Mouse (Mus musculus) MEL (cell line): ENCODE results near the gene Pip4k2c. TPM values are rescaled to one million over a fixed set of nuclear protein-coding genes. Genes with fewer than 3 reads are reported as not detected.

Experiments
- DNase-seq: peaks from one replicate; pipeline ENCODE4 v3.0.0; 2011; ENCODE audit warnings: low read depth, low spot score
- H3K27ac ChIP-seq: 2 replicates; pipeline ENCODE4 v1.5.1; 2012; ENCODE audit warnings: low read depth, mild to moderate bottlenecking, control low read depth, low read length, moderate library complexity; ENCODE audit not compliant: control insufficient read depth
- H3K27me3 ChIP-seq, 2 experiments: fragments of 150-350 bp in 1 of 2; sonication (generic) in 1 of 2; 2 replicates each; pipeline ENCODE4 v1.6.1; 2012; ENCODE audit warnings: low read length in 2 of 2, mild to moderate bottlenecking in 2 of 2, improper control_type of control experiment in 1 of 2, moderate library complexity in 1 of 2; ENCODE audit not compliant: insufficient read depth in 2 of 2, control insufficient read depth in 1 of 2
- H3K36me3 ChIP-seq, 2 experiments: 2 replicates each; pipeline ENCODE4 v1.6.1; 2012 to 2014; ENCODE audit warnings: low read length in 2 of 2, improper control_type of control experiment in 1 of 2, inconsistent platforms in 1 of 2, mild to moderate bottlenecking in 1 of 2; ENCODE audit not compliant: insufficient read depth in 2 of 2, control insufficient read depth in 1 of 2
- H3K4me1 ChIP-seq, 2 experiments: fragments of 150-350 bp in 1 of 2; sonication (generic) in 1 of 2; 2 replicates each; pipeline ENCODE4 v1.6.1; 2012; ENCODE audit warnings: low read length in 2 of 2, improper control_type of control experiment in 1 of 2, mild to moderate bottlenecking in 1 of 2; ENCODE audit not compliant: insufficient read depth in 2 of 2, control insufficient read depth in 1 of 2
- H3K4me3 ChIP-seq, 2 experiments: fragments of 150-350 bp in 1 of 2; sonication (generic) in 1 of 2; 2 replicates each; pipeline ENCODE4 v1.5.1; 2012; ENCODE audit warnings: low read depth in 2 of 2, low read length in 2 of 2, mild to moderate bottlenecking in 2 of 2, moderate library complexity in 2 of 2, control low read depth in 1 of 2, improper control_type of control experiment in 1 of 2; ENCODE audit not compliant: control insufficient read depth in 1 of 2, insufficient read depth in 1 of 2
- H3K79me2 ChIP-seq: 2 replicates; pipeline ENCODE4 v1.6.1; 2012; ENCODE audit warnings: mild to moderate bottlenecking, low read length, moderate library complexity; ENCODE audit not compliant: control insufficient read depth, poor library complexity, insufficient read depth
- H3K9ac ChIP-seq: 2 replicates; pipeline ENCODE4 v1.6.1; 2012; ENCODE audit warnings: low read depth, mild to moderate bottlenecking, control low read depth, low read length, moderate library complexity; ENCODE audit not compliant: control insufficient read depth, poor library complexity, severe bottlenecking
- H3K9me3 ChIP-seq: fragments of 150-350 bp; sonication (generic); replicated peaks from 2 replicates; pipeline ENCODE4 v1.6.1; 2012; ENCODE audit warnings: mild to moderate bottlenecking, low read length, improper control_type of control experiment, moderate library complexity; ENCODE audit not compliant: insufficient read depth
- BHLHE40 ChIP-seq: IDR thresholded peaks from 2 replicates; pipeline ENCODE4 v1.6.1; 2012; ENCODE audit warnings: low read depth, mild to moderate bottlenecking, inconsistent platforms, low read length, improper control_type of control experiment, borderline replicate concordance
- CHD1 ChIP-seq: IDR thresholded peaks from 2 replicates; pipeline ENCODE4 v1.6.1; 2012; ENCODE audit warnings: low read depth, mild to moderate bottlenecking, inconsistent platforms, low read length, improper control_type of control experiment
- CTCF ChIP-seq, 3 experiments: IDR thresholded peaks in 2 of 3; conservative IDR thresholded peaks in 1 of 3; 2 replicates each; pipeline ENCODE4 v1.5.1; 2011 to 2012; ENCODE audit warnings: low read length in 3 of 3, low read depth in 2 of 3, mild to moderate bottlenecking in 2 of 3, improper control_type of control experiment in 1 of 3, inconsistent platforms in 1 of 3, mixed read lengths in 1 of 3, moderate library complexity in 1 of 3; ENCODE audit not compliant: control insufficient read depth in 1 of 3, insufficient read depth in 1 of 3, poor library complexity in 1 of 3, severe bottlenecking in 1 of 3
- E2F4 ChIP-seq: IDR thresholded peaks from 2 replicates; pipeline ENCODE4 v1.6.1; 2011; ENCODE audit warnings: low read depth, low read length, improper control_type of control experiment, borderline replicate concordance
- ELF1 ChIP-seq: IDR thresholded peaks from 2 replicates; pipeline ENCODE4 v1.6.1; 2014; ENCODE audit warnings: low read depth, mild to moderate bottlenecking, inconsistent platforms, low read length, improper control_type of control experiment, moderate library complexity
- ETS1 ChIP-seq: IDR thresholded peaks from 2 replicates; pipeline ENCODE4 v1.6.1; 2012; ENCODE audit warnings: low read depth, mild to moderate bottlenecking, inconsistent platforms, low read length, improper control_type of control experiment, moderate library complexity
- GATA1 ChIP-seq: IDR thresholded peaks from 2 replicates; pipeline ENCODE4 v1.6.1; 2011; ENCODE audit warnings: low read depth, low read length, improper control_type of control experiment
- MEF2A ChIP-seq: IDR thresholded peaks from 2 replicates; pipeline ENCODE4 v1.6.1; 2014; ENCODE audit warnings: low read depth, mild to moderate bottlenecking, inconsistent platforms, low read length, improper control_type of control experiment; ENCODE audit not compliant: poor library complexity, insufficient replicate concordance, severe bottlenecking; ENCODE audit errors: extremely low read depth
- MXI1 ChIP-seq: IDR thresholded peaks from 2 replicates; pipeline ENCODE4 v1.6.1; 2011; ENCODE audit warnings: mild to moderate bottlenecking, low read depth, low read length, improper control_type of control experiment
- MYB ChIP-seq: IDR thresholded peaks from 2 replicates; pipeline ENCODE4 v1.6.1; 2011; ENCODE audit warnings: mild to moderate bottlenecking, low read depth, low read length, improper control_type of control experiment
- RAD21 ChIP-seq: IDR thresholded peaks from 2 replicates; pipeline ENCODE4 v1.6.1; 2011; ENCODE audit warnings: mild to moderate bottlenecking, low read depth, low read length, improper control_type of control experiment
- RCOR1 ChIP-seq: IDR thresholded peaks from 2 replicates; pipeline ENCODE4 v1.6.1; 2012; ENCODE audit warnings: low read depth, mild to moderate bottlenecking, inconsistent platforms, low read length, improper control_type of control experiment
- SMC3 ChIP-seq: IDR thresholded peaks from 2 replicates; pipeline ENCODE4 v1.6.1; 2011; ENCODE audit warnings: low read depth, low read length, improper control_type of control experiment
- TAL1 ChIP-seq: IDR thresholded peaks from 2 replicates; pipeline ENCODE4 v1.6.1; 2012; ENCODE audit warnings: mild to moderate bottlenecking, inconsistent platforms, low read length, moderate library complexity, mixed read lengths
- TBP ChIP-seq: IDR thresholded peaks from 2 replicates; pipeline ENCODE4 v1.8.0; 2011; ENCODE audit warnings: low read depth, low read length, improper control_type of control experiment
- USF1 ChIP-seq: IDR thresholded peaks from 2 replicates; pipeline ENCODE4 v1.6.1; 2014; ENCODE audit warnings: low read depth, mild to moderate bottlenecking, inconsistent platforms, low read length, improper control_type of control experiment, moderate library complexity
- ZC3H11A ChIP-seq: IDR thresholded peaks from 2 replicates; pipeline ENCODE4 v1.6.1; 2012; ENCODE audit warnings: low read depth, mild to moderate bottlenecking, inconsistent platforms, low read length, improper control_type of control experiment
- ZKSCAN1 ChIP-seq: IDR thresholded peaks from 2 replicates; pipeline ENCODE4 v1.6.1; 2012; ENCODE audit warnings: low read depth, mild to moderate bottlenecking, inconsistent platforms, low read length, improper control_type of control experiment, moderate library complexity
- ZNF384 ChIP-seq: IDR thresholded peaks from 2 replicates; pipeline ENCODE4 v1.6.1; 2012; ENCODE audit warnings: low read depth, mild to moderate bottlenecking, inconsistent platforms, low read length, improper control_type of control experiment
- polyA plus RNA-seq, 2 experiments: library from polyadenylated mRNA; stranded (reverse) in 1 of 2; unstranded in 1 of 2; fragments of >175 nt in 1 of 2; fragments of >200 nt in 1 of 2; gene quantifications; 2 replicates each; pipeline versions ENCODE4 v1.2.1 to v1.2.4; 2012; ENCODE audit warnings: low replicate concordance in 2 of 2, low read depth in 1 of 2; ENCODE audit not compliant: insufficient read length in 2 of 2, insufficient read depth in 1 of 2, missing spikeins in 1 of 2
- total RNA-seq: library from RNA; depleted of rRNA; stranded (reverse); fragments of 300-350 nt; gene quantifications from 2 replicates; pipeline ENCODE4 v1.2.3, GENCODE M21; 2012

Gene Pip4k2c
- total and polyA plus RNA-seq, 3 experiments, result 31.9 to 58.2 TPM; not detected in 1

DNA sequence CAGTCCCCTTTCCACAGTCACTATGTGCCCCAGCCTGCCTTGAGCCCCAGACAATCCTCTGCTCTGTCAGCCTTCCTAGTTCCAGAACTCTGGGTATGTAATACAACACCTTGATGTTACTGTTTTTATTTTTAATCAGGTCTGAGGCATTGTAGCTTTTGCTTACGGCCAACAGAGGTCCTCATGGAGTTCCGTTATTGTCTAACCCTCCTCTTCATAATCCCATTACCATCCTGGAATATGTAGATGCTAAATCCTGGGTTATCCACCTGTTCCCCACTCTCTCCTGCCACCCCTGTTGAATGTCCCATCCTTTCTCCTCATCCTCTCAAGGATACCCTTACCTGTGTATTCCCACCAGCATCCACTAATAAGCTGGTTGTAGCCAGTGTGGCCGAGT lies 35.2 kb downstream of the Pip4k2c start:
- no peak for DNase-seq
- Histone ChIP-seq H3K36me3 (peaks cover 1 to 4% of the 10 kb centered on the region in 2 experiments; a peak in 3 of 4 replicates), H3K79me2 (no peaks in the 10 kb centered on the region), H3K4me1 (peaks cover 0 to 14% of the 10 kb centered on the region in 2 experiments; a peak in 3 of 4 replicates), H3K9ac (no peak overlapping the region), H3K27ac (no peak overlapping the region), H3K4me3 (no peak overlapping the region), H3K27me3 (no peaks in the 10 kb centered on the region), H3K9me3 (no peaks in the 10 kb centered on the region)
- TF ChIP-seq ELF1, result no peak
- TF ChIP-seq ZC3H11A, result peak; percentile 17; the same call in 1 of the 2 replicates
- TF ChIP-seq SMC3, result peak; percentile 33
- peak in 1 of 3 experiments; percentile 26; a peak in 2 of 6 replicates for TF ChIP-seq CTCF (IDR thresholded peaks at IDR 0.05 in 2 of 3, conservative IDR thresholded peaks at IDR 0.05 in 1 of 3; ENCODE audit: control insufficient read depth in 1 of 3, insufficient read depth in 1 of 3, low read depth in 2 of 3, low read length in 3 of 3, poor library complexity in 1 of 3, severe bottlenecking in 1 of 3)

DNA sequence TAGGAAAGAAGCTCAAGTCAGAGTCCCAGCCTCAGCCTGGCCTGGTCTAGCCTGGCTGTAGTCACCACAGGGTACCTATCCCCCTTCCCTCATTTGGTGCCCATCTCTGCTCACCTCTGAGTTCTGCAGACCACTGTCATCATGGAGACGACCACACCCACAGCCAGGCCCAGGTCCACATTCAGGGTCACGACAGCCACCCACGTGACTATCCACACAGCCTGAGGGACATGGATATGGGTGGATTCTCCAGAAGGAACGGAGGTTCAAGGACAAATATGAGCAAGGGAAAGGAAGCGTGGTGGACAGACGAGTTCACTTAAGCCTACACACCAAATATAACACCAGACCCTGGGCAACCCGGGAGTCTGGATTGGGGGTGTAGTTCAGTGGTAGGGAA lies 37.2 kb downstream of the Pip4k2c start:
- Histone ChIP-seq H3K36me3 (peaks cover 0 to 1% of the 10 kb centered on the region in 2 experiments; a peak in 1 of 4 replicates), H3K27me3 (no peaks in the 10 kb centered on the region), H3K79me2 (no peaks in the 10 kb centered on the region), H3K4me3 (no peak overlapping the region), H3K27ac (no peak overlapping the region), H3K9me3 (no peaks in the 10 kb centered on the region), H3K4me1 (no peaks in the 10 kb centered on the region), H3K9ac (no peak overlapping the region)
- TF ChIP-seq E2F4, result no peak
- TF ChIP-seq MEF2A, result no peak
- TF ChIP-seq TAL1, result no peak
- no peak for TF ChIP-seq MXI1
- TF ChIP-seq MYB, result no peak
- no peak for TF ChIP-seq ZNF384
- TF ChIP-seq ZKSCAN1, result no peak
- TF ChIP-seq RCOR1, result no peak
- TF ChIP-seq ELF1, result no peak
- no peak for TF ChIP-seq USF1
- no peak for TF ChIP-seq ETS1
- no peak for TF ChIP-seq TBP
- TF ChIP-seq CTCF (IDR thresholded peaks at IDR 0.05 in 2 of 3, conservative IDR thresholded peaks at IDR 0.05 in 1 of 3; ENCODE audit: control insufficient read depth in 1 of 3, insufficient read depth in 1 of 3, low read depth in 2 of 3, low read length in 3 of 3, poor library complexity in 1 of 3, severe bottlenecking in 1 of 3), result no peak
- no peak for TF ChIP-seq CHD1
- TF ChIP-seq GATA1, result no peak
- TF ChIP-seq RAD21, result no peak
- TF ChIP-seq BHLHE40, result no peak
- no peak for DNase-seq
